Mouse (Mus musculus): ENCODE measurements around the gene Reg4. TPM values are rescaled to one million over a fixed set of nuclear protein-coding genes. Genes with fewer than 3 reads are reported as not detected.

Gene Reg4
- polyA plus RNA-seq, 1 experiment from 2014 or later = 1.1 TPM

DNA sequence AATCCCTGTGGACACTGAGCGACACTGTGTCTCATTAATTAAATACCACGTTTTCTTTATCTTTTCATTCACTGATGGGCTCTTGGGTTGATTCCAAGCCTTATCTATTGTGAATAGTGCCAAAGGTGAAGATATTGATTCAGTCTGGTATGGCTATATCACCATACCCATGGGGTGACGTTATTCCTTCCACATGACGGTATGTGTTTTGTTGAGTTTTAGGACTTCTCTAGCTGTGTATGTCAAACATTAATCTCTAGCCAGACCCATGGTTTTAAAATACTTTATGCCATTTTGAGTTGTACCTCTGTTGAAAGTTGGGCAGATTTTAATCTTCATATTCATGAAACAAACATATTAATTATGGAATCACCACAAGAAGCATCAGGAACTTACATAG is 12.8 kb upstream of the Reg4 start:
- H3K27ac ChIP-seq (ENCODE audit: low read length) = no peak overlapping the region
- 71% methylated on average over 4 of the region's 4 CpGs for WGBS
- no peak for ATAC-seq (ENCODE audit: insufficient read depth, low FRiP score)
- no peak overlapping the region for H3K9ac ChIP-seq (ENCODE audit: low read length)
- H3K36me3 ChIP-seq (ENCODE audit: control insufficient read depth, insufficient read depth, low read length) = no peaks in the 10 kb centered on the region
- no peak overlapping the region for H3K4me2 ChIP-seq (ENCODE audit: low read depth, low read length)
- H3K9me3 ChIP-seq (replicated peaks; ENCODE audit: control insufficient read depth, low read length) = no peaks in the 10 kb centered on the region
- no peaks in the 10 kb centered on the region for H3K4me1 ChIP-seq (ENCODE audit: control insufficient read depth, insufficient read depth, low read length)
- no peaks in the 10 kb centered on the region for H3K27me3 ChIP-seq (ENCODE audit: control insufficient read depth, insufficient read depth, low read length)
- no peak overlapping the region for H3K4me3 ChIP-seq (replicated peaks; ENCODE audit: low read length)

DNA sequence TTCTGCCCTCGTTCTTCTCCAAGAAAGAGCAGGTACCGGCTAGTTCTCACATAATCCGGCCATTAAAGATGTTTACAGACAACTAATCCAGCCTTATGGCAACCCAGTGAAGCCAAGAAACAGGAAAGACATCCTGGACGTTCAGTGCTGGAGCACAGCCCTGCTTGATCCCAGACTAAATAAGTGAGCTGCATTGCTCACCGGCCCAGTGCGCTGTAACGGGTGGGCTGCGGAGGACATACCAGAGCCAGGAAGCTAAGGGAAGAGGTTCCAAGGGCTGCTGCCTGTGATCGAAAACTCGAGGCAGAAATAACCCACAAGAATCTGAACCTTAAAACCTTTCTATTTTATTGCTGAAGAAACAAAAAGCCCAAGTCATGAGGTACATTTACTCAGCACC is 11.1 kb upstream of the Reg4 start:
- Histone ChIP-seq H3K9me3 (replicated peaks; ENCODE audit: control insufficient read depth, low read length) (no peaks in the 10 kb centered on the region), H3K4me1 (ENCODE audit: control insufficient read depth, insufficient read depth, low read length) (no peaks in the 10 kb centered on the region), H3K27me3 (ENCODE audit: control insufficient read depth, insufficient read depth, low read length) (no peaks in the 10 kb centered on the region), H3K27ac (ENCODE audit: low read length) (no peak overlapping the region), H3K9ac (ENCODE audit: low read length) (no peak overlapping the region), H3K36me3 (ENCODE audit: control insufficient read depth, insufficient read depth, low read length) (no peaks in the 10 kb centered on the region), H3K4me2 (ENCODE audit: low read depth, low read length) (no peak overlapping the region), H3K4me3 (replicated peaks; ENCODE audit: low read length) (no peak overlapping the region)
- WGBS = 37% methylated on average over 10 of the region's 10 CpGs
- ATAC-seq (ENCODE audit: insufficient read depth, low FRiP score) = no peak

DNA sequence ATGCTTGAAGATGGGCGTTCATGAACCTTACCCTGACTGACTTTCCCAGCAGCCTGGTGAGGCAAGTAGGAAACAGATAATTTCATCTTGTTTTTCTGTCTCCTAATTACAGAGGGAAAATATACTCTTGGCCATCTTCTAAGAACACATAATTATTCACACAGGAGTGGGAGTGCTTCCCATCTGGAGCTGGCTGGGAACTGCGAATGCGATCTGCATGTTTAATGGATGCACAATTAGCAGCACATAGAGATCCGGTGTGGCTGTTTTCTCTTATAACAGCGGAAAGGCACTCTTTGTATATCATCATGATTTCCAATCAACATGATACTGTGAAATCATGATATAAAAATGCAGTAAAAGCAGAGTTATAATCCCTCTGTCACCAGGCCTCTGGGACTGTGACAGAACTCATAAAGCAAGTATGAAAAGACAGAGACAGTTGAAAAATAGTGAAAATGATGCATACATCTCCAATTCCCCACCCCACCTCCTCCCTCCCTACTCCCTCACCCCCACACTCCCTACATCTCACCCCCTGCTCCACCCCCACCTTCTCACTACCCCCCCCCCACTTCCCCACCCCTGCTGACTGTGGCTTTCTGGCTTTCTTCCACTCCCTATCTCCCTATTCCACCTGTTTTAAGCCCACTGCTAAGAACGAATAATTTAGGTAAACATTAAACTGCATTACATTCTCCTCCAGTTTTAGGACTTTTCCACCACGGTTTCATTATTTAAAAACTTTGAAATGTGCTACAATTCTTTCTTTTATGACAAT is 10.5 kb upstream of the Reg4 start:
- WGBS = 65% methylated on average over 7 of the region's 7 CpGs
- H3K9ac ChIP-seq (ENCODE audit: low read length) = no peak overlapping the region
- no peak for ATAC-seq (ENCODE audit: insufficient read depth, low FRiP score)
- H3K4me3 ChIP-seq (replicated peaks; ENCODE audit: low read length) = no peak overlapping the region
- no peaks in the 10 kb centered on the region for H3K36me3 ChIP-seq (ENCODE audit: control insufficient read depth, insufficient read depth, low read length)
- H3K4me2 ChIP-seq (ENCODE audit: low read depth, low read length) = no peak overlapping the region
- no peaks in the 10 kb centered on the region for H3K9me3 ChIP-seq (replicated peaks; ENCODE audit: control insufficient read depth, low read length)
- H3K4me1 ChIP-seq (ENCODE audit: control insufficient read depth, insufficient read depth, low read length) = no peaks in the 10 kb centered on the region
- H3K27me3 ChIP-seq (ENCODE audit: control insufficient read depth, insufficient read depth, low read length) = no peaks in the 10 kb centered on the region
- no peak overlapping the region for H3K27ac ChIP-seq (ENCODE audit: low read length)

DNA sequence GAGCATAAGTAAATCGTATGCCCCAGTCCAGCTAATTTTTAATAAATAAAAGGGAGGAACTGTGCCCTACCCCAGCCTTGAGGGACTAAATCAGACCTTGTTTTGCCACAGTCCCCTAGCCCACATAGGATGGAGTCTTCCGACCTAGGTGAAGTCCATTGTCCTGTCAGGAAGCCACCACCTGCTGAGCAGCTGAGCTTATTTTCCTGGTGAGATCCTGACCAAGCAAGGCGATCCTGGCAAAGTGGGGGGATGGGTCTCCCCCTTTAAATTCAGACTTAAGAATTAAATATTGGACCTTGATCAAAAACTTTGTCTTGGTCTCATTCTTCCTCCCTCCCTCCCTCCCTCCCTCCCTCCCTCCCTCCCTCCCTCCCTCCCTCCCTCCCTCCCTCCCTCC is 5.7 kb upstream of the Reg4 start:
- no peaks in the 10 kb centered on the region for H3K36me3 ChIP-seq (ENCODE audit: control insufficient read depth, insufficient read depth, low read length)

DNA sequence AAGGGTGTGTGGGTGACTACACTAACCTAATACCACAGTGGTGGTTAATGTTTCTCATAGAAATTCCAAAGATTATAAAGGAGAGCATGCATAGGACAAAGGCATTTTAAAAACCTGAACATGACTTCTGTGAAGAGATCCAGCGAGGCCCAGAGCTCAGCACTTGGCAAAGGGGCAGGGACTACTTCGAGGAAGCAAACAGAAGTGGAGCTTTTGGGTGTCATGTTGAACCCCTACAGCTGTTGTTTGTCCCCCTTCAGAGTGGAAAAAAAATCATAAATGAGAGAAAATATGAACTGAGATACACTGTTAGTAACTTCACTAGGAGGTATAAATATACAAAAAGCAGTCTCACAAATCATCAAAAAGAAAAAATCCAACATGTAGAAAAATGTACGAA is 1.3 kb downstream of the Reg4 start:
- no peak overlapping the region for H3K4me3 ChIP-seq (replicated peaks; ENCODE audit: low read length)
- no peaks in the 10 kb centered on the region for H3K36me3 ChIP-seq (ENCODE audit: control insufficient read depth, insufficient read depth, low read length)
- H3K9ac ChIP-seq (ENCODE audit: low read length) = no peak overlapping the region
- H3K27me3 ChIP-seq (ENCODE audit: control insufficient read depth, insufficient read depth, low read length) = no peaks in the 10 kb centered on the region
- H3K4me2 ChIP-seq (ENCODE audit: low read depth, low read length) = no peak overlapping the region
- no peak overlapping the region for H3K27ac ChIP-seq (ENCODE audit: low read length)
- ATAC-seq (ENCODE audit: insufficient read depth, low FRiP score) = no peak
- H3K9me3 ChIP-seq (replicated peaks; ENCODE audit: control insufficient read depth, low read length) = no peaks in the 10 kb centered on the region
- 0 out of 2 replicates have a peak, but pooled peaks cover 3% of the 10 kb centered on the region for H3K4me1 ChIP-seq (ENCODE audit: control insufficient read depth, insufficient read depth, low read length)
- WGBS = 44% methylated on average over 3 of the region's 3 CpGs

More for the DNA sequence above, 5.7 kb upstream of the Reg4 start:
- no peak for ATAC-seq (ENCODE audit: insufficient read depth, low FRiP score)
- H3K9me3 ChIP-seq (replicated peaks; ENCODE audit: control insufficient read depth, low read length) = no peaks in the 10 kb centered on the region
- no peaks in the 10 kb centered on the region for H3K27me3 ChIP-seq (ENCODE audit: control insufficient read depth, insufficient read depth, low read length)
- H3K4me1 ChIP-seq (ENCODE audit: control insufficient read depth, insufficient read depth, low read length) = no peaks in the 10 kb centered on the region
- H3K4me3 ChIP-seq (replicated peaks; ENCODE audit: low read length) = no peak overlapping the region
- no peak overlapping the region for H3K9ac ChIP-seq (ENCODE audit: low read length)
- no peak overlapping the region for H3K27ac ChIP-seq (ENCODE audit: low read length)
- H3K4me2 ChIP-seq (ENCODE audit: low read depth, low read length) = no peak overlapping the region
- WGBS = 76% methylated on average over 3 of the region's 3 CpGs

DNA sequence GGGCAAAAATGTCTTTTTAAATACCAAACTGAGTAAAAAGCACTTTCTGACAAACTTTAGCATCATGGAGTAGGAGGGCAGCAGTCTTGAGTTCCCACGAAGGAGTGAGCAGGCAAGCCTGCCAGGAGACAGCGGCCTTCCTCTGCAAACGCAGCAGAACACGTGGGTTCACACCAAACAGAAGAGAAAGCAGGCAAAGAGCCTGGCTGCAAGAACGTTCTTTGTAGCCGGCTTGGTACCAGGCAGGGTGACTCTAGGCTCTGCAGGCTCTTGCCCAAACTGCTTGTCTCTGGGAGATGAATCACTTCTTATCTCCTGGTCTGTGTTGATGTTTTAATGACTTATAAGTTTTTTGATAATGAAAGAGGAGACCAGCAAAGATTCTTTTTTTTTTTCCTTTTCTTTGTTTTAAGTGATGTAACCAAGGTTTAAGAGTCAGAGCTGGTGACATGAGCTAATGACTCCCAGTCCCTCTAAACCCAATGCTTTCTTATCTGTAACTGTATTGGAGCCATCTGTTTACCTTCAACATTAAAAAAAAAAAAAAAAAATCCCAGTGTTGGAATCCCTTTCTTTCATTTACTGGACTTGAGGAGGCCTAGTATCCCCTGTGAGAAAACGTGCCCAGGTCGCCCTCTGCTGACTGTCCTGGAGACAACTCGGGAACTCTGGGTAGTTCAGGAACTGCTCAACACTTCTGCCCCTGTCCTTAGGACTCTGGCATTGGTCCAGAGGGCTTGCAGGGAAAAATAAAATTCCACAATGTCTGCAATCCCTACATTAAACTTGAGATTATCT is 2.0 kb downstream of the Reg4 start:
- Histone ChIP-seq H3K9me3 (replicated peaks; ENCODE audit: control insufficient read depth, low read length) (no peaks in the 10 kb centered on the region), H3K9ac (ENCODE audit: low read length) (0 out of 2 replicates have a peak overlapping the region, but pooled peaks have one; percentile 15), H3K27ac (ENCODE audit: low read length) (peak overlapping the region; percentile 8; the same call in 1 of the 2 replicates), H3K36me3 (ENCODE audit: control insufficient read depth, insufficient read depth, low read length) (no peaks in the 10 kb centered on the region), H3K4me1 (ENCODE audit: control insufficient read depth, insufficient read depth, low read length) (0 out of 2 replicates have a peak, but pooled peaks cover 3% of the 10 kb centered on the region), H3K27me3 (ENCODE audit: control insufficient read depth, insufficient read depth, low read length) (no peaks in the 10 kb centered on the region), H3K4me2 (ENCODE audit: low read depth, low read length) (no peak overlapping the region), H3K4me3 (replicated peaks; ENCODE audit: low read length) (no peak overlapping the region)
- ATAC-seq (ENCODE audit: insufficient read depth, low FRiP score) = peak; percentile 75; the same call in 1 of the 2 replicates
- WGBS = 17% methylated on average over 9 of the region's 9 CpGs

DNA sequence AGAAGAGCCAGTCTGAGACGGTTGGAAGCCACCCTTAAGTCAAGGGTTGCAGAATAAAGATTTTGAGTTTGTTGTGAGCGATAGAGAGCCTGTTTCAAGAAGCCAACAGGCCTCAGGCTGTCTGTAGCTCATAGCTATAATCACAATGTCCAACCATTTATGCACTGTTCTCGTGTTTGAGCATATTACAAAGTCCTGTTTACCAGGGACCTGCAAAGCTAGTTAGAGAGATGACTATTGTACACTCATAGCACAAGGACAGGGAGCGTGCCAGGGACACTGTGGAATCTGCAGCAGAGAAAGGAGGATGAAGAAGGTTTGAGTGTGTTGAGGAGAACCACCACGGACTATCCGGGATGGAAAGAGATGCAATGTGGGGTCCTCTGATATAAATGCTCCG is 3.0 kb downstream of the Reg4 start:
- Histone ChIP-seq H3K4me1 (ENCODE audit: control insufficient read depth, insufficient read depth, low read length) (0 out of 2 replicates have a peak, but pooled peaks cover 3% of the 10 kb centered on the region), H3K4me2 (ENCODE audit: low read depth, low read length) (no peak overlapping the region), H3K36me3 (ENCODE audit: control insufficient read depth, insufficient read depth, low read length) (no peaks in the 10 kb centered on the region), H3K9me3 (replicated peaks; ENCODE audit: control insufficient read depth, low read length) (no peaks in the 10 kb centered on the region), H3K27ac (ENCODE audit: low read length) (no peak overlapping the region), H3K9ac (ENCODE audit: low read length) (no peak overlapping the region), H3K27me3 (ENCODE audit: control insufficient read depth, insufficient read depth, low read length) (no peaks in the 10 kb centered on the region), H3K4me3 (replicated peaks; ENCODE audit: low read length) (no peak overlapping the region)
- 89% methylated on average over 7 of the region's 7 CpGs for WGBS
- ATAC-seq (ENCODE audit: insufficient read depth, low FRiP score) = no peak

DNA sequence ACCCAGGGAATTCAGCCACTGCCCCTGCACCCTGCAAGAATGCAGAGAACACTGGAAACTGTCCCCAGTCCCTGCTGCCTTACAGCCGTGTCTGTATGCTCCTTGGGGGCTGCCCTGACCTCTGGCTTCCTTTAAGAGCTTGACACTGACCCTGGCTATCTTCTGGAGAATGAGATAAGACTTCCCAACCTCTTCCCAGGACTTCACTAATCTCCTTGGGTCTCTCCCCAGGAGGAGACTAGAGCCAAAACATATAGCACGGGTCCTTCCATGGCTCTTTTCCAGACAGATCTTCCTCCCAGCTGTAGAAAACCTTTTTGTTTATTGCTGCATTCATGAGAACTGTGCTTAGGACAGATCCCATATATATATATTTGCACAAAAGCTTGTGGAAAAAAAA is 3.8 kb downstream of the Reg4 start:
- Histone ChIP-seq H3K4me2 (ENCODE audit: low read depth, low read length) (no peak overlapping the region), H3K4me3 (replicated peaks; ENCODE audit: low read length) (no peak overlapping the region), H3K4me1 (ENCODE audit: control insufficient read depth, insufficient read depth, low read length) (0 out of 2 replicates have a peak, but pooled peaks cover 3% of the 10 kb centered on the region), H3K27me3 (ENCODE audit: control insufficient read depth, insufficient read depth, low read length) (no peaks in the 10 kb centered on the region), H3K9me3 (replicated peaks; ENCODE audit: control insufficient read depth, low read length) (no peaks in the 10 kb centered on the region), H3K27ac (ENCODE audit: low read length) (peak overlapping the region; percentile 66), H3K9ac (ENCODE audit: low read length) (no peak overlapping the region), H3K36me3 (ENCODE audit: control insufficient read depth, insufficient read depth, low read length) (no peaks in the 10 kb centered on the region)
- ATAC-seq (ENCODE audit: insufficient read depth, low FRiP score) = peak; percentile 52; the same call in 1 of the 2 replicates
- 26% methylated on average over 2 of the region's 2 CpGs for WGBS

Data from stomach, embryonic 16.5 days (tissue).